Comparison of ENCODE assay signal across 7 mouse cellular contexts in the genomic region with DNA sequence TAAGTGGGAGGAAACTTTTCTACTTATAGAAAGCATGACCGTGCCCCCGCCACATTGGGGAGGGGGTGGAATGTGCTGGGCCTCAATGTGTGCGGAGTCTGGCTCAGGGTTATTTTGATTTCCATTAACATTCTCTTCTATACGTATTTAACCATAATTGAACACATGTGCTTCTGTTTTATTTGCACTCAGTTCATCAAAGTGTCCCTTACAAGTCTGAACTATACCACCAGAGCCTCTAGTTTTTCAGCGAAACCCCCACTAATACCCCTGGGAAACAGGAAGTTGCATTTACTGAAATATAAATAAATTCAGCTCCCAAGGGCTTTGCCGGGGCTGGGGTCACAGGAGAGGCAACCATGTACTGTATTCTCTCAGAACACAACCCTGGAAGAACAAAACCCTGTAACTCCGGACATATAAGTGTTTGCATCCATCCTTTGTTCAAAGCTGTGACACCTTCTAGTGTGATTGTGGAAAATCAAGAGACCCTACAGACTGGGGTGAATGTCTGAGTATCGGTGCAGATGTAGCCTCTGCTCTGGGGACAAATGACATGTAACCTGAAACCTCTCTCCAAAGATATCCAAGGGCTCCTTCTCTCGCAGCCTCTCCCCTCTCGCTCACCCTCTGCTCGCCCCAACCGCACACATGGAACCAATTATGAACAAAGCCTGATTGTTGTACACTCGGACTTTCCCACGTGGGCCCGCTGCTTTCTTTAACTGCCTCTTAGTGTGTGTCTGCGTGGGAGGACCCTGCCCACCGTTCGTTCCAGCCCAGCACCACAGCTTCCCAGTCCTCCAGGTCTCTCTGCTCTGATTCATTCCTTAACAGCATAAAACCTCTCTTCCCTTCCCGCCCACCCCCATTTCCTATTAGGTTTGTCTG.
DNase-seq lines count a peak whose midpoint lies in the region; ATAC-seq and TF ChIP-seq lines count a peak whose summit lies in the region.

No protein-coding gene starts in this region.

- no peaks in the 10 kb centered on the region for H3K4me1 ChIP-seq in intestine, postnatal 0 days (replicated peaks; ENCODE audit: control insufficient read depth, insufficient read depth, low read length)

- H3K36me3 ChIP-seq in intestine, postnatal 0 days (ENCODE audit: control insufficient read depth, insufficient read depth): no peaks in the 10 kb centered on the region

- H3K27me3 ChIP-seq in intestine, postnatal 0 days (replicated peaks; ENCODE audit: control insufficient read depth, insufficient read depth, low read length): no peaks in the 10 kb centered on the region

- H3K4me3 ChIP-seq in intestine, postnatal 0 days (ENCODE audit: low read depth, low read length): no peak overlapping the region

- H3K4me2 ChIP-seq in intestine, postnatal 0 days (replicated peaks; ENCODE audit: low read depth): peak overlapping the region; percentile 43

- WGBS in intestine, postnatal 0 days: 15% methylated on average over 19 of the region's 19 CpGs

- ATAC-seq in intestine, postnatal 0 days: no peak

- TF ChIP-seq CTCF in intestine, postnatal 0 days (IDR thresholded peaks at IDR 0.05; ENCODE audit: low read depth): no peak

- peak overlapping the region; percentile 31; the same call in 1 of the 2 replicates for H3K27ac ChIP-seq in intestine, postnatal 0 days (ENCODE audit: low read depth, low read length)

- DNase-seq in 3T3-L1 (ENCODE audit: low read depth, low spot score): peak; percentile 99
- DNase-seq in NIH3T3 (ENCODE audit: low read depth): peak; percentile 95
- DNase-seq in gastrocnemius, postnatal 14 days: peak; percentile 45
- peak; percentile 15 for DNase-seq in ovary, postnatal 14 days (ENCODE audit: low spot score)
- DNase-seq in urinary bladder, postnatal 10 days (ENCODE audit: low spot score): no peak
- DNase-seq in adrenal gland, adult (ENCODE audit: inconsistent age in 2 of 2, low spot score in 1 of 2): no peak

- H3K9me3 ChIP-seq in intestine, postnatal 0 days (ENCODE audit: control insufficient read depth): no peaks in the 10 kb centered on the region

- intact Hi-C loops in gastrocnemius, postnatal 14 days (cut with DNase I; ENCODE audit: low total_unique reads): no loop called here

- H3K9ac ChIP-seq in intestine, postnatal 0 days (ENCODE audit: low read depth, low read length): no peak overlapping the region

Comparison
In these comparisons a context has a peak if more than half of its experiments do, and no peak if none do; other contexts are left out.
1. DNase-seq: peak in 3T3-L1 (single experiment), NIH3T3 (single experiment), gastrocnemius, postnatal 14 days (single experiment) and ovary, postnatal 14 days (single experiment); none in urinary bladder, postnatal 10 days (single experiment) and adrenal gland, adult (0 of 2).